Mouse (Mus musculus) heart, embryonic 12.5 days (tissue): ENCODE measurements around the gene Cpne5. TPM values are rescaled to one million over a fixed set of nuclear protein-coding genes. Genes with fewer than 3 reads are reported as not detected.

ENCODE experiments used
- ATAC-seq: fragments of 200-750 bp; cut with Nextera tagmentation; 2 replicates; pipeline ENCODE4 v1.8.0; 2017; ENCODE audit warnings: moderate TSS enrichment, moderate library complexity; ENCODE audit not compliant: insufficient number of reproducible peaks, low FRiP score
- H3K27ac ChIP-seq: fragments of 300-500 bp; sonication (generic); 2 replicates; pipeline ENCODE4 v1.5.1; 2016; ENCODE audit warnings: mild to moderate bottlenecking, moderate library complexity; ENCODE audit not compliant: poor library complexity, severe bottlenecking
- H3K27me3 ChIP-seq: fragments of 300-500 bp; sonication (generic); replicated peaks from 2 replicates; pipeline ENCODE4 v1.6.1; 2016; ENCODE audit warnings: mild to moderate bottlenecking, moderate library complexity
- H3K36me3 ChIP-seq: fragments of 300-500 bp; sonication (generic); 2 replicates; pipeline ENCODE4 v1.6.1; 2016; ENCODE audit warnings: mild to moderate bottlenecking, moderate library complexity
- H3K4me1 ChIP-seq: fragments of 300-500 bp; sonication (generic); replicated peaks from 2 replicates; pipeline ENCODE4 v1.6.1; 2016; ENCODE audit warnings: mild to moderate bottlenecking
- H3K4me2 ChIP-seq: fragments of 300-500 bp; sonication (generic); 2 replicates; pipeline ENCODE4 v1.6.1; 2016; ENCODE audit warnings: mild to moderate bottlenecking, moderate library complexity
- H3K4me3 ChIP-seq: fragments of 300-500 bp; sonication (generic); 2 replicates; pipeline ENCODE4 v1.5.1; 2016; ENCODE audit warnings: mild to moderate bottlenecking
- H3K9ac ChIP-seq: fragments of 300-500 bp; sonication (generic); 2 replicates; pipeline ENCODE4 v1.6.1; 2016; ENCODE audit warnings: mild to moderate bottlenecking, moderate library complexity
- H3K9me3 ChIP-seq: fragments of 300-500 bp; sonication (generic); replicated peaks from 2 replicates; pipeline ENCODE4 v1.6.1; 2016; ENCODE audit warnings: mild to moderate bottlenecking, moderate library complexity
- WGBS: fragments of 180-500 bp; shearing (Covaris S2); methylation state at CpG from one replicate; pipeline ENCODE4 v1.1.7; 2016; 5-methylcytosine and 5-hydroxymethylcytosine counted together
- polyA plus RNA-seq: library from polyadenylated mRNA; unstranded; fragments of >200 nt; fragmentation: Nextera tagmentation; extraction: Ambion mirVana; gene quantifications from 2 replicates; pipeline ENCODE4 v1.2.1, GENCODE M21; 2016

Cpne5 gene
- polyA plus RNA-seq, result 20.4 and 24.1 TPM in 2 replicates

GRCm38 (mm10) chr17:29237772-29238420, at the start of gene Cpne5:
Cpne5 (minus strand) TSS chr17:29238167.
- under 1% methylated on average over 70 of the region's 73 CpGs for WGBS
- Histone ChIP-seq H3K4me3 (peak within 1 kb of the TSS; percentile 69), H3K36me3 (no peaks in the 10 kb centered on the region), H3K9me3 (no peaks in the 10 kb centered on the region), H3K27ac (peak within 1 kb of the TSS; percentile 10; the same call in 1 of the 2 replicates), H3K9ac (peak within 1 kb of the TSS; percentile 80), H3K4me1 (peaks cover 35% of the 10 kb centered on the region), H3K27me3 (peaks cover 66% of the 10 kb centered on the region), H3K4me2 (peak within 1 kb of the TSS; percentile 100)
- ATAC-seq, result peak; percentile 53

- Histone ChIP-seq H3K4me2 (no peak overlapping the region), H3K27ac (no peak overlapping the region), H3K4me3 (no peak overlapping the region), H3K36me3 (peaks cover 49% of the 10 kb centered on the region), H3K4me1 (no peaks in the 10 kb centered on the region), H3K9me3 (peaks cover 7% of the 10 kb centered on the region; the same call in 1 of the 2 replicates), H3K9ac (no peak overlapping the region), H3K27me3 (no peaks in the 10 kb centered on the region)
- WGBS, result 78% methylated on average over 21 of the region's 21 CpGs
- ATAC-seq, result no peak
Observed at GRCm38 (mm10) chr17:29282216-29282952, 44.4 kb upstream of the Cpne5 start.

- Histone ChIP-seq H3K4me2 (no peak overlapping the region), H3K27ac (no peak overlapping the region), H3K36me3 (peaks cover 48% of the 10 kb centered on the region), H3K4me1 (0 out of 2 replicates have a peak, but pooled peaks cover 4% of the 10 kb centered on the region), H3K4me3 (no peak overlapping the region), H3K9ac (no peak overlapping the region), H3K27me3 (no peaks in the 10 kb centered on the region), H3K9me3 (peaks cover 6% of the 10 kb centered on the region; the same call in 1 of the 2 replicates)
- 83% methylated on average over 5 of the region's 5 CpGs for WGBS
- ATAC-seq, result no peak
Observed at GRCm38 (mm10) chr17:29281541-29281940, 43.6 kb upstream of the Cpne5 start.

GRCm38 (mm10) chr17:29280422-29280821, 42.5 kb upstream of the Cpne5 start:
- Histone ChIP-seq H3K9ac (no peak overlapping the region), H3K4me1 (0 out of 2 replicates have a peak, but pooled peaks cover 6% of the 10 kb centered on the region), H3K9me3 (no peaks in the 10 kb centered on the region), H3K36me3 (peaks cover 38% of the 10 kb centered on the region), H3K27ac (no peak overlapping the region), H3K4me3 (no peak overlapping the region), H3K27me3 (no peaks in the 10 kb centered on the region), H3K4me2 (no peak overlapping the region)
- ATAC-seq, result no peak
- 89% methylated on average over 5 of the region's 5 CpGs for WGBS

- Histone ChIP-seq H3K9me3 (no peaks in the 10 kb centered on the region), H3K4me1 (peaks cover 29% of the 10 kb centered on the region), H3K27me3 (no peaks in the 10 kb centered on the region), H3K4me2 (no peak overlapping the region), H3K9ac (0 out of 2 replicates have a peak overlapping the region, but pooled peaks have one; percentile 25), H3K4me3 (no peak overlapping the region), H3K27ac (no peak overlapping the region), H3K36me3 (peaks cover 10% of the 10 kb centered on the region; the same call in 1 of the 2 replicates)
- ATAC-seq, result no peak
- whole genome bisulfite sequencing, result 74% methylated on average over 11 of the region's 11 CpGs
Observed at GRCm38 (mm10) chr17:29273889-29274288, 35.9 kb upstream of the Cpne5 start.

GRCm38 (mm10) chr17:29273156-29273555, 35.2 kb upstream of the Cpne5 start:
- peaks cover 5% of the 10 kb centered on the region; the same call in 1 of the 2 replicates for H3K36me3 ChIP-seq
- 85% methylated on average over 7 of the region's 7 CpGs for WGBS
- no peak for ATAC-seq

GRCm38 (mm10) chr17:29270148-29270698, 32.3 kb upstream of the Cpne5 start:
- no peak overlapping the region for H3K27ac ChIP-seq
- H3K9me3 ChIP-seq, result no peaks in the 10 kb centered on the region
- H3K9ac ChIP-seq, result 0 out of 2 replicates have a peak overlapping the region, but pooled peaks have one; percentile 95
- peaks cover 26% of the 10 kb centered on the region for H3K4me1 ChIP-seq
- H3K4me3 ChIP-seq, result no peak overlapping the region
- H3K36me3 ChIP-seq, result peaks cover 3% of the 10 kb centered on the region; the same call in 1 of the 2 replicates
- WGBS, result 90% methylated on average over 9 of the region's 9 CpGs
- no peak for ATAC-seq
- H3K4me2 ChIP-seq, result no peak overlapping the region; the same call in 1 of the 2 replicates
- no peaks in the 10 kb centered on the region for H3K27me3 ChIP-seq

More at GRCm38 (mm10) chr17:29273156-29273555, 35.2 kb upstream of the Cpne5 start:
- Histone ChIP-seq H3K9ac (no peak overlapping the region), H3K4me3 (no peak overlapping the region), H3K27ac (no peak overlapping the region), H3K9me3 (no peaks in the 10 kb centered on the region), H3K4me1 (peaks cover 31% of the 10 kb centered on the region), H3K27me3 (no peaks in the 10 kb centered on the region), H3K4me2 (no peak overlapping the region)

GRCm38 (mm10) chr17:29269349-29269706, 31.4 kb upstream of the Cpne5 start:
- H3K4me1 ChIP-seq, result peaks cover 29% of the 10 kb centered on the region
- peak overlapping the region; percentile 72 for H3K4me2 ChIP-seq
- H3K9me3 ChIP-seq, result no peaks in the 10 kb centered on the region
- no peaks in the 10 kb centered on the region for H3K27me3 ChIP-seq
- H3K27ac ChIP-seq, result peak overlapping the region; percentile 89
- peak overlapping the region; percentile 95 for H3K9ac ChIP-seq
- WGBS, result 18% methylated on average over 10 of the region's 10 CpGs
- peak overlapping the region; percentile 86 for H3K4me3 ChIP-seq
- peaks cover 3% of the 10 kb centered on the region; the same call in 1 of the 2 replicates for H3K36me3 ChIP-seq
- ATAC-seq, result no peak

GRCm38 (mm10) chr17:29268682-29269348, 30.8 kb upstream of the Cpne5 start, which contains the start of gene BC004004:
BC004004 (plus strand) TSS chr17:29268788.
- H3K36me3 ChIP-seq, result peaks cover 3% of the 10 kb centered on the region; the same call in 1 of the 2 replicates
- under 1% methylated on average over 51 of the region's 63 CpGs for WGBS
- H3K9ac ChIP-seq, result peak within 1 kb of the TSS; percentile 95
- no peaks in the 10 kb centered on the region for H3K9me3 ChIP-seq
- peak within 1 kb of the TSS; percentile 86 for H3K4me3 ChIP-seq
- peak within 1 kb of the TSS; percentile 72 for H3K4me2 ChIP-seq
- ATAC-seq, result peak; percentile 87
- H3K4me1 ChIP-seq, result peaks cover 27% of the 10 kb centered on the region
- no peaks in the 10 kb centered on the region for H3K27me3 ChIP-seq
- peak within 1 kb of the TSS; percentile 89 for H3K27ac ChIP-seq

GRCm38 (mm10) chr17:29267931-29268681, 30.1 kb upstream of the Cpne5 start:
- peak overlapping the region; percentile 95; the same call in 1 of the 2 replicates for H3K9ac ChIP-seq
- 0 out of 2 replicates have a peak, but pooled peaks have one; percentile 7 for ATAC-seq
- H3K4me2 ChIP-seq, result peak overlapping the region; percentile 72
- no peaks in the 10 kb centered on the region for H3K27me3 ChIP-seq
- H3K4me1 ChIP-seq, result peaks cover 26% of the 10 kb centered on the region
- H3K36me3 ChIP-seq, result peaks cover 3% of the 10 kb centered on the region; the same call in 1 of the 2 replicates
- H3K9me3 ChIP-seq, result no peaks in the 10 kb centered on the region
- 62% methylated on average over 6 of the region's 6 CpGs for WGBS
- peak overlapping the region; percentile 89; the same call in 1 of the 2 replicates for H3K27ac ChIP-seq
- H3K4me3 ChIP-seq, result peak overlapping the region; percentile 86
